Mouse (Mus musculus): Measurements from ENCODE around the gene Cyp8b1.

Gene Cyp8b1

GRCm38 (mm10) chr9:121890441-121890941 lies 25.6 kb downstream of the Cyp8b1 start:
- DNase-seq (ENCODE audit: low spot score) = peak; percentile 52

- DNase-seq (ENCODE audit: low spot score) = no peak
These were observed 26.1 kb downstream of the Cyp8b1 start for GRCm38 (mm10) chr9:121889927-121890440.

- DNase-seq (ENCODE audit: low spot score) = no peak
These were observed 34.1 kb downstream of the Cyp8b1 start for GRCm38 (mm10) chr9:121882015-121882457.

- DNase-seq (ENCODE audit: low spot score) = no peak
These were observed 34.8 kb downstream of the Cyp8b1 start for GRCm38 (mm10) chr9:121881301-121881700.

GRCm38 (mm10) chr9:121880840-121881239 lies 35.3 kb downstream of the Cyp8b1 start:
- peak; percentile 66 for DNase-seq (ENCODE audit: low spot score)

- DNase-seq (ENCODE audit: low spot score) = peak; percentile 48
These were observed 38.9 kb downstream of the Cyp8b1 start for GRCm38 (mm10) chr9:121877052-121877740.

GRCm38 (mm10) chr9:121873578-121873977 lies 42.5 kb downstream of the Cyp8b1 start:
- DNase-seq (ENCODE audit: low spot score) = no peak

GRCm38 (mm10) chr9:121872062-121872683 lies 43.9 kb downstream of the Cyp8b1 start:
- no peak for DNase-seq (ENCODE audit: low spot score)

GRCm38 (mm10) chr9:121869973-121870515 lies 46.1 kb downstream of the Cyp8b1 start:
- DNase-seq (ENCODE audit: low spot score) = no peak

- no peak for DNase-seq (ENCODE audit: low spot score)
These were observed 46.7 kb downstream of the Cyp8b1 start for GRCm38 (mm10) chr9:121869432-121869831.

- DNase-seq (ENCODE audit: low spot score) = no peak
These were observed 47.9 kb downstream of the Cyp8b1 start for GRCm38 (mm10) chr9:121868236-121868635.

- DNase-seq (ENCODE audit: low spot score) = no peak
These were observed 48.5 kb downstream of the Cyp8b1 start for GRCm38 (mm10) chr9:121867632-121868031.

- DNase-seq (ENCODE audit: low spot score) = no peak
These were observed 50.6 kb downstream of the Cyp8b1 start for GRCm38 (mm10) chr9:121865425-121866008.

GRCm38 (mm10) chr9:121864837-121865236 lies 51.3 kb downstream of the Cyp8b1 start:
- DNase-seq (ENCODE audit: low spot score) = no peak

All from urinary bladder, postnatal 25 days (tissue).